In the genomic region with DNA sequence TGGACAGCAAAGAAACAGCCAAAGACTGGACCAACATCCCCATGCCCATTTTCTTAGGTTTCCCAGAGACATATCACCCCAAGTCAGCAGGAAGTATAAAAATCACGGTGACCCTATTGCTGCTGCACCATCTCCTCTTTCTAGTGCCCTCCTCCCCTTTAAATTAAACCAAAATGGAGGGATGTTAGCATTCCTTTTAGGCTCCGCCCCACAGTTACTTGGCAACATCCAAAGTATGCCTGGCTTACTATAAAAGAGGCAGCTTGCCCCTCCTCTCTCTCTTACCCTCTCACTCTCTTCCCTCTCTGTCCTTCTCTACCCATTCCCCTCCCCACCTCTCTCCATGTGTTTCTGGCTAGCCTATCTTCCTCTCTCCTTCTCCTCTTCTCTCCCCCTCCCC, we compare ENCODE assay signal across 20 mouse cellular contexts. TPM values are rescaled to one million over a fixed set of nuclear protein-coding genes. Genes with fewer than 3 reads are reported as not detected.
"Had no signal": no experiment of that assay in that cellular context is flagged by ENCODE, and none has a peak within 500 bp of the region (broad histone marks: within the 10 kb centered on the region; RNA-seq: fewer than 3 reads in every experiment).

No protein-coding gene starts in this region.

- H3K9ac ChIP-seq: lung, embryonic 14.5 days; midbrain, embryonic 13.5 days; neural tube, embryonic 13.5 days; neural tube, embryonic 15.5 days had no signal

- H3K4me1 ChIP-seq: midbrain, embryonic 13.5 days; neural tube, embryonic 13.5 days; neural tube, embryonic 15.5 days had no signal

- ATAC-seq: midbrain, embryonic 13.5 days; midbrain, embryonic 16.5 days had no signal

- H3K4me2 ChIP-seq: lung, embryonic 14.5 days; midbrain, embryonic 13.5 days; neural tube, embryonic 13.5 days; neural tube, embryonic 15.5 days had no signal

- H3K27me3 ChIP-seq: midbrain, embryonic 13.5 days; neural tube, embryonic 13.5 days; neural tube, embryonic 15.5 days had no signal

- H3K27ac ChIP-seq: midbrain, embryonic 10.5 days; midbrain, embryonic 13.5 days; neural tube, embryonic 13.5 days; neural tube, embryonic 15.5 days had no signal

- H3K4me3 ChIP-seq: midbrain, embryonic 10.5 days; midbrain, embryonic 13.5 days; myocyte; neural tube, embryonic 13.5 days; neural tube, embryonic 15.5 days had no signal

- DNase-seq: lung, adult 18-20 months; lung, embryonic 14.5 days; lung, postnatal 10 days; lung, postnatal 4 days; retina, postnatal 1 day; right cerebral cortex, adult 18-20 months; right cerebral cortex, postnatal 25 days; right cerebral cortex, postnatal 4 days; spleen, adult 18-20 months; thymus, adult 18-20 months; thymus, postnatal 14 days; thymus, postnatal 36 days had no signal

RNA-seq across cellular contexts. Expression of gene Cdkl4, which starts 9.2 kb away (rescaled TPM):
- total RNA-seq: megakaryocyte-erythroid progenitor cell, adult 5-6 weeks had no signal
- polyA plus RNA-seq: small intestine, adult 2 months had no signal
